Mouse (Mus musculus) T-helper 17 cell (primary cell): ENCODE measurements around the gene Hspb7.

ENCODE experiments used
- in situ Hi-C, 2 experiments: fragments of 300-600 bp; cut with MboI, MseI; formaldehyde crosslinking; loops; 1 replicate in 1 of 2; 2 replicates in 1 of 2; pipeline ENCODE4 v1.15.1; 2025; ENCODE audit warnings: high pct_unique_total_duplicates in 2 of 2

Hspb7 gene

DNA sequence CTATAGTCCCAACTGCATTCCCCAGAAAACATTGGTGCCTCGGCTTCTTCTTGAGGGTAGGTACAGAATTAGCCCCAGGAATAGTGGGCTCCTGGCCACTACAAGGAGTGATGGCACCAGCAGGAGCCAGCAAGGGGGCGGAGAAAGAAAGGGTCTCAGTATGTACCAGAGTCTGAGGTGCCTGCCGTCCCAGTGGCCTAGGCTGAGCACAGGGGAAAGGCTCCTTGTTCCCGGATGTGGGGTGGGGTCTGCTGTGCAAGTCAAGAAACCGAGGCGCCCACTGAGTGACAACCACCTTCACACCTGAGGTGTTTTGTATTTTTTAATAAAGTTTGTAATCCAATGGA is 47.0 kb downstream of the Hspb7 start:
- in situ Hi-C loops, result no loop called here

DNA sequence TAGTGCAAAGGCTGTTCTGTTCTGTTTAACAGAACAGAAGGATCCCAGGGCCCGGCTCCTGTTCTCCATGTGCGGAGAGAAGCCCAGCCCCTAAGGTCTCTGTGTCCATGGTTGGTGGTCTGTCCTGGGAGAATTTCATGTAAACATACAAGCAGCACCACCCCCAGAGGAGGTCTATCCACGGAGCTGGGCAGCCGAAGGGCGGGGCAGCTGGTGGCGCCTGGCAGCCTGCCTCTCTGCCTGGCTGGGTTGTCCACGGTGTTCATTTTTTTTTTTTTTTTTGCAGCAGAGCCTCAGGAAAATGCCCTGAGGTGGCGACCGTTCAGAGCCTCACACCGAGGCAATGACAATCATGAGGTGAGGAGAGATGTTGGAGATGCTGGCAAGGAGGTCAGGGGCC is 48.0 kb downstream of the Hspb7 start:
- in situ Hi-C loops, result no loop called here

DNA sequence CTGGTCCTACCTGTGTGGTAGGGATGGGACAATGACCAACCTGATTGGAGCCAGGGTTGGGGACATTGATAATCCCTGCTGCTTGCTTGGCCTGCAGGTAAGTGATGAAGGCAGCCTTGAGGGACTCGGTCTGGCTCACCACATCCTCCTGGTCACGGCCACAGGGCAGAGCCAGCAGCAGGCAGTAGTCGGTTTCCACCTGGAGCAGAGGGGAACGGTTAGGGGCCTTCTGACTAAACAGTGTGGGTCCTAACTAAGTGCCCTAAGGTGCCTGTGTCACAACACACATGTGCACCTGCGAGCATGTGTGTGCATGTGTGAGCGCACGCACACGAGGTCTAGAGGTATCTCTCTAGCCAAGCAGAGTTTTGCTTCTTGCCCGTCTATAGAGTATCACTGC is 48.8 kb downstream of the Hspb7 start:
- in situ Hi-C loops, result no loop called here

DNA sequence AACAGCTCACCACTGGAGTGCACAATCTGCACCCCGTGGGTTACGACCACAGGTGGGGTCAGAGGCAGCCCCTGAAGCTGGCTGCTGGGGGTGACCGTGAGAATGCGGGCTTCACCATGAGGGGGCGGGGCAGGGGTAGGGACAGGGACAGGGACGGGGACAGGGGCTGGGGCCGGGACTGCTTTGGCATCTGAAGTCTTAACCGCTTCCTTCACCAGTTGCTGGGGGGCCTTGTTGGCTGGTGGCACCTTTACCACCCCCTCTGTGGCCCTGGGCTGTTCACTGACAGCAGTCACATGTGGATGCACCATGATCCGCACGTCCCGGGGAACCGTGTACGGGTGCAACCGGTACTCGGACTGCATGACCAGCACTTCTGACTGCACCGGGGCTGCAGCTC is 50.9 kb downstream of the Hspb7 start:
- in situ Hi-C loops, result loop anchor here in 1 of 2 experiments (5.0 kb wide), 1 partner anchor 106 kb away; no protein-coding TSS in a partner anchor

DNA sequence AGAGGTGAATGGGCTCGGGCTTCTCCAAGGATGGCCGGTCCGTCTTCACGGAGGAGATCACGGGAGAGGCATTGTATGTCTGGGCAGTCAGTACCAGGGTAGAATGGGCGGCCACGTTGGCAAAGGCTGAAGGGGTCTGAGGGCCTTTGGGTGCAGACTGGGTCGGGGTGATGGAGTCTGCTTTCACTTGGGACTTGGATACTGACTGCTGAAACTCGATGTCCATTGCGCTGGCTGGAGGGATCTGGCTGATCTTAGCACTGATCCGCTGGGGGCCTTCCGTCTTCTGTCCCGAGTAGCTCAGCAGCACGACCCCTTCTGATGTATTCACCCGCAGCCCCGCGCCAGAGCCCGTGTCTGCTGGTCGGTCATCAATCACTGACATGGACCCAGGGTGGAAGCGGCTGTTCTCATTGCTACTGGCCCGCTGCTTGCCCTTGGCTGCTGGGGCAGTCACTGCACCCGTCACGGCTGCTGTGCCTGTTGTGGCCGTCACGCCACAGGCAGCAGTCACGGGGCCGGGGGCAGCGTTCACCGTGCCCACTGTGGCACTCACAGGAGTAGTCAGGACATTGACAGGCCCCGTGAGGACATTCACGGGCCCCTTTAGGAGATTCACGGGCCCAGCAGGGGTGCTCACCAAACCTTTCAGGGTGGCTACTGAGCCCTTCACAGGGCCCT is 52.2 kb downstream of the Hspb7 start:
- in situ Hi-C loops, result loop anchor here in 1 of 2 experiments (5.0 kb wide), 1 partner anchor 105 kb away; no protein-coding TSS in a partner anchor

DNA sequence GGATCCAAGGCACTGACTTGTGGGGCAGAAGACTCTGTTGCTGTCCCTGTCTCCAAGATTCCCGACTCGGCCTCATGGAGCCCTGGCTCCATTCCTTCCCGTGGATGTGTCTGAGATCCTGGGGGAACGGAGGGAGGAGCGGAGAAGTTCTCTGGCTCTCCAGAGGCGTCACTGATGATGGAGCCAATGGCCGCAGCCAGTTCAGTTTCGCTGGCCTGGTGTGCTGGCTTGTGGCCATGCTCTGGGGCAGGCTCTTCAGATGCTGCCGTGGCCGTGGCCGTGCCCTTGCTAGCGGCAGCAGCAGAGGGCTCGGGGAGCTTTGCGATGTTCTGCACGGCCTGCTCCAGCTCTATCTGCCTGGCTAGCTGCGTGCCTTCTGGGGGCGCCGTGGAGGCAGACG is 53.9 kb downstream of the Hspb7 start:
- in situ Hi-C loops, result loop anchor here in 1 of 2 experiments (5.0 kb wide), 1 partner anchor 103 kb away; no protein-coding TSS in a partner anchor
